Mouse (Mus musculus): ENCODE data around the gene Smurf1. TPM values are rescaled to one million over a fixed set of nuclear protein-coding genes. Genes with fewer than 3 reads are reported as not detected.
A peak's percentile ranks its signal among the peaks of the same experiment; 100 is the strongest.

Smurf1 gene
- polyA plus RNA-seq, 1 experiment from 2014 or later, result 20.1 TPM

DNA sequence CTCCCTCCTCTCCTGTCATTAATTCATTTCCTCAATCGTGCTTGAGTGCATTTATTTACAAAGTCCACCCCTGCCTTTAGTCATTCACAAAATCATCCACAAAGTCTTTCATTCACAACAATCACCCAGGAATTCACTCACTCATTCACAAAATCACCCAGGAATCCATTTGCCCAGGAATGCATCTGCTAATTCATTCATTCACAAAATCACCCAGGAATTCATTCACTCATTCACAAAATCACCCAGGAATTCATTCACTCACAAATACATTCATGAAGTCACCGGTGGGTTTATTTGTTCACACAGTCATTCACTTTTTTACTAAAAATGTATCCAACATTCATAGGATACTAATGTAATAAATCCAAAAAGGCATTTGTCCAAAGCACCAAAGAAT, 24.4 kb upstream of the Smurf1 start:
- ATAC-seq (ENCODE audit: insufficient number of reproducible peaks, low FRiP score, low TSS enrichment, low read depth), result no peak
- WGBS, result 81% methylated on average over 2 of the region's 2 CpGs
- no peaks in the 10 kb centered on the region for H3K36me3 ChIP-seq (ENCODE audit: control insufficient read depth, insufficient read depth, low read length)

DNA sequence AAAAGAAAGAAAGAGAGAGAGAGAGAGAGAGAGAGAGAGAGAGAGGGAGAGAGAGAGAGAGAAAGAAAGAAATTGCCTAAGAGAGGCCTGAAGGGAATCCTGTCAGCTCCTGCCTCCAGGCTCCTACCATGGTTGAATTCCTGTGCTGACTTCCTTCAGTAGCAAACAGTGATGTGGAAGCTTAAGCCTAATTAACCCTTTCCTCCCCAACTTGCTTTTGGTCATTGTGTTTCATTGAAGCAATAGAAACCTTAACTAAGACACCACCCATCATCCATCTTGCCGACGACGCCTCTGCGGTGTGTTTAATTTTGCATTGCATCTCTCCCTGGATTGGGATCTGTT, 23.4 kb upstream of the Smurf1 start:
- ATAC-seq (ENCODE audit: insufficient number of reproducible peaks, low FRiP score, low TSS enrichment, low read depth) (no peak), DNase-seq (ENCODE audit: low spot score) (no peak)
- 89% methylated on average over 4 of the region's 4 CpGs for WGBS
- Histone ChIP-seq H3K4me1 (ENCODE audit: control insufficient read depth, insufficient read depth, low read length) (no peaks in the 10 kb centered on the region), H3K4me2 (ENCODE audit: low read depth, severe bottlenecking) (no peak overlapping the region), H3K27ac (replicated peaks; ENCODE audit: low read depth, low read length) (no peak overlapping the region), H3K36me3 (ENCODE audit: control insufficient read depth, insufficient read depth, low read length) (no peaks in the 10 kb centered on the region), H3K4me3 (ENCODE audit: low read depth, low read length) (no peak overlapping the region), H3K9me3 (ENCODE audit: control insufficient read depth, low read length) (no peaks in the 10 kb centered on the region), H3K27me3 (ENCODE audit: control insufficient read depth, insufficient read depth, low read length) (no peaks in the 10 kb centered on the region), H3K9ac (ENCODE audit: low read length) (no peak overlapping the region)

More for the DNA sequence above, 24.4 kb upstream of the Smurf1 start:
- Histone ChIP-seq H3K9me3 (ENCODE audit: control insufficient read depth, low read length) (no peaks in the 10 kb centered on the region), H3K4me1 (ENCODE audit: control insufficient read depth, insufficient read depth, low read length) (no peaks in the 10 kb centered on the region), H3K27me3 (ENCODE audit: control insufficient read depth, insufficient read depth, low read length) (no peaks in the 10 kb centered on the region), H3K4me3 (ENCODE audit: low read depth, low read length) (no peak overlapping the region), H3K27ac (replicated peaks; ENCODE audit: low read depth, low read length) (no peak overlapping the region), H3K4me2 (ENCODE audit: low read depth, severe bottlenecking) (no peak overlapping the region), H3K9ac (ENCODE audit: low read length) (no peak overlapping the region)
- DNase-seq (ENCODE audit: low spot score), result no peak

DNA sequence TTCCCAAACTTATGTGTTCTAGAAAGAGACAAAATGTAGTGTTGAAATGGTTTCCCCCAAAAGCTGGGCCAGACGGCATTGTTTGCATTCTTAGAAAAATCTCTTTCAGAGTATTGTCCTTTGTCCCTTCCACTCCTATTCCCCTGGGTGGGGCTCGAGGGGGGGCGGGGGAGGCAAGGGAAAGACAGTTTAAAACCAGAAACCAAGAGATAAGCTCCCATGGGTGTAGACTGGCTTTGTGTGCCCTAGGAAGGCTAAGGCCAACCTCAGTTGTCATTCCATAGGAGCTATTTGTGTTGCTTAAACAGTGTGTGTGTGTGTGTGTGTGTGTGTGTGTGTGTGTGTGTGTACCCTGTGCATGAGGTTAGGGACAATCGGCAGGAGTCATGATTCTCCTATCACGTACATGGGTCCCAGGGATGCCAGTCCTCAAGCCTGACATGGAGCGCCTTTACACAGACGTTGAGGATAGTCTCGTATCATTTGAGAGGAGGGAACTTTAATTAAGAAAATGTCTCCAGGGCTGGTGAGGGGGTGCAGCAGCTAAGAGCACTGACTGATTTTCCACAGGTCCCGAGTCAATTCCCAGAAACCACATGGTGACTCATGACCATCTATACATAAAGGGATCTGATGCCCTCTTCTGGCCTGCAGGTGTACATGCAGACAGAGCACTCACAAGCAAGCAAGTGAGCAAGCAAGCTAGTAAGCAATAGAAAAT, 22.9 kb upstream of the Smurf1 start:
- H3K4me3 ChIP-seq (ENCODE audit: low read depth, low read length), result no peak overlapping the region
- no peaks in the 10 kb centered on the region for H3K4me1 ChIP-seq (ENCODE audit: control insufficient read depth, insufficient read depth, low read length)
- ATAC-seq (ENCODE audit: insufficient number of reproducible peaks, low FRiP score, low TSS enrichment, low read depth), result no peak
- no peak overlapping the region for H3K27ac ChIP-seq (replicated peaks; ENCODE audit: low read depth, low read length)
- no peaks in the 10 kb centered on the region for H3K9me3 ChIP-seq (ENCODE audit: control insufficient read depth, low read length)
- H3K36me3 ChIP-seq (ENCODE audit: control insufficient read depth, insufficient read depth, low read length), result no peaks in the 10 kb centered on the region
- H3K9ac ChIP-seq (ENCODE audit: low read length), result no peak overlapping the region
- peak; percentile 55 for DNase-seq (ENCODE audit: low spot score)
- no peak overlapping the region for H3K4me2 ChIP-seq (ENCODE audit: low read depth, severe bottlenecking)
- 59% methylated on average over 9 of the region's 9 CpGs for WGBS
- H3K27me3 ChIP-seq (ENCODE audit: control insufficient read depth, insufficient read depth, low read length), result no peaks in the 10 kb centered on the region

DNA sequence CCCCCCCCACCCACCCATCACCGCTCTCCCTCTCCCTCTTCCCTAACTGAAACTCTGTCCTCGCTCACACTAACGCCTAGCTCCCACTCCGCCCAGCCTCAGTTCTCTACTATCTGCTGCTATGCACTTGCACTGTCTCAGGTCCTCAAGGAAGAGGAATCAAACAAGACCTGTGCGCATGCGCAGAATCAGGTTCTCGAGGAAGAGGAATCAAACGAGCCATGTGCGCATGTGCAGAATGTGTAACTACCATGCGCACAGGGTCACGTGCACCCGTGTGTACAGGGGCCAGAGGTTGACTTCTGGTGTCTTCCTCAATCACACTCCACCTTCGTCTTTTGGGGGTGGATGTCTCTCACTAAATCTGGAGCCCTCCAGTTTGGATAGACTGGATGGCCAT, 21.9 kb upstream of the Smurf1 start:
- H3K4me1 ChIP-seq (ENCODE audit: control insufficient read depth, insufficient read depth, low read length), result no peaks in the 10 kb centered on the region
- H3K27me3 ChIP-seq (ENCODE audit: control insufficient read depth, insufficient read depth, low read length), result no peaks in the 10 kb centered on the region
- no peaks in the 10 kb centered on the region for H3K36me3 ChIP-seq (ENCODE audit: control insufficient read depth, insufficient read depth, low read length)
- H3K9ac ChIP-seq (ENCODE audit: low read length), result no peak overlapping the region
- ATAC-seq (ENCODE audit: insufficient number of reproducible peaks, low FRiP score, low TSS enrichment, low read depth) (no peak), DNase-seq (ENCODE audit: low spot score) (no peak)
- no peak overlapping the region for H3K4me3 ChIP-seq (ENCODE audit: low read depth, low read length)
- H3K4me2 ChIP-seq (ENCODE audit: low read depth, severe bottlenecking), result no peak overlapping the region
- WGBS, result 90% methylated on average over 13 of the region's 13 CpGs
- H3K27ac ChIP-seq (replicated peaks; ENCODE audit: low read depth, low read length), result no peak overlapping the region
- H3K9me3 ChIP-seq (ENCODE audit: control insufficient read depth, low read length), result no peaks in the 10 kb centered on the region

DNA sequence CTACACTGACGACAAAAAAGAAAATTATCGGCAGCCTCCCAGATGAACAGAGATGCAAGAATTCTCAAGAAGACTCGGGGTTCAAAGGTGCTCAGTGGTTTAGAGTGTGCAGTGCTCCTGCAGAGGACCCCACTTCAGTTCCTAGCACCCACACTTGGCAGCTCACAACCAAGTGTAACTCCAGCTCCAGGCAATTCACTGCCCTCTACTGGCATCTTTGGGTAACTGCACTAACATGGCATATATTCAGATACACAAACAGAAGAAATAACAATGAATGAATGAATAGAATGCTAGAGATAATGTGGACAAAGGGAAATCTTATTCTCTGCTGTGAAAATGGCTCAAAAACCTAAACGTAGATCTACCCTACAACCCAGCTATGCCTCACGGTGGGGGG, 19.2 kb upstream of the Smurf1 start:
- Histone ChIP-seq H3K4me2 (ENCODE audit: low read depth, severe bottlenecking) (no peak overlapping the region), H3K27me3 (ENCODE audit: control insufficient read depth, insufficient read depth, low read length) (no peaks in the 10 kb centered on the region), H3K4me1 (ENCODE audit: control insufficient read depth, insufficient read depth, low read length) (no peaks in the 10 kb centered on the region), H3K9ac (ENCODE audit: low read length) (no peak overlapping the region), H3K9me3 (ENCODE audit: control insufficient read depth, low read length) (no peaks in the 10 kb centered on the region), H3K36me3 (ENCODE audit: control insufficient read depth, insufficient read depth, low read length) (no peaks in the 10 kb centered on the region), H3K27ac (replicated peaks; ENCODE audit: low read depth, low read length) (no peak overlapping the region), H3K4me3 (ENCODE audit: low read depth, low read length) (no peak overlapping the region)
- ATAC-seq (ENCODE audit: insufficient number of reproducible peaks, low FRiP score, low TSS enrichment, low read depth), result no peak
- WGBS, result 87% methylated on average over 5 of the region's 5 CpGs
- DNase-seq (ENCODE audit: low spot score), result no peak

DNA sequence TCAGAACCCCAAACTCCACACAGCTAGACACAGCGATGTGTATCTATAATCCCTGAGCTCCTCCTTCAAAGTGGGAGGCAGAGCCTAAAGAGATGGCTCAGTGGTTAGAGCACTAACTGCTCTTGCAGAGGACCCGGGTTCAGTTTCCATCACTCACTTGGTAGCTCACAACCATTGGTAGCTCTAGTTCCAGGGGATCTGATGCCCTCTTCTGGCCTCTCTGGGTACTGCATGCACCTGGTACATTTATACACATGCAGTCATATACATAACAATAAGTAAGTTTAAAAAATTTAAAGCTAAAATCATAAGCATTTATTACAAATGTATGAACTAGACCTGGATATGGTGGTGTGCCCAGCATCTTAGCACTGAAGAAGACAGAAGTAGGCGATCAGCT, 17.6 kb upstream of the Smurf1 start:
- H3K4me1 ChIP-seq (ENCODE audit: control insufficient read depth, insufficient read depth, low read length), result no peaks in the 10 kb centered on the region
- DNase-seq (ENCODE audit: low spot score), result no peak
- 87% methylated on average over 3 of the region's 3 CpGs for WGBS
- no peaks in the 10 kb centered on the region for H3K36me3 ChIP-seq (ENCODE audit: control insufficient read depth, insufficient read depth, low read length)
- no peak for ATAC-seq (ENCODE audit: insufficient number of reproducible peaks, low FRiP score, low TSS enrichment, low read depth)
- H3K27me3 ChIP-seq (ENCODE audit: control insufficient read depth, insufficient read depth, low read length), result no peaks in the 10 kb centered on the region
- no peaks in the 10 kb centered on the region for H3K9me3 ChIP-seq (ENCODE audit: control insufficient read depth, low read length)
- H3K27ac ChIP-seq (replicated peaks; ENCODE audit: low read depth, low read length), result no peak overlapping the region
- no peak overlapping the region for H3K4me2 ChIP-seq (ENCODE audit: low read depth, severe bottlenecking)
- H3K4me3 ChIP-seq (ENCODE audit: low read depth, low read length), result no peak overlapping the region
- H3K9ac ChIP-seq (ENCODE audit: low read length), result no peak overlapping the region

DNA sequence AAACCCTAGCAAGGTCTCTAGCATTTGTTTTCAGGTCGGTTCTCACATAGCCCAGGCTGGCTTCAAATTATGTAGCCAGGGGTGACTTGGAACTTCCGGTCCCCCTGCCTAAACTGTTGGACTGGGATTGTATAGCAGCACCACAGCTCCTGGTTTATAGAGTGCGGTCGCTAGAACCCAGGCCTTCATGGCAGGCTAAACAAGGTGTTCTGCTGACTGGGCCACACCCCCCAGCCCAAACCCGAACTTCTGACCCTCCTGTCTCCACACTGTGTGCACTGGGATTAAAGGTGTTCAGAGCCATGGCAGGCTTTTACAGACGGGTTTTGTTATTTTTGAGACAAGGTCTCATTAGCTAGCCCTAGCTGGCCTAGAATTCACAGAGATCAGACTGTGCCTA, 13.5 kb upstream of the Smurf1 start:
- Histone ChIP-seq H3K27ac (replicated peaks; ENCODE audit: low read depth, low read length) (no peak overlapping the region), H3K4me2 (ENCODE audit: low read depth, severe bottlenecking) (no peak overlapping the region), H3K4me3 (ENCODE audit: low read depth, low read length) (no peak overlapping the region), H3K27me3 (ENCODE audit: control insufficient read depth, insufficient read depth, low read length) (no peaks in the 10 kb centered on the region), H3K36me3 (ENCODE audit: control insufficient read depth, insufficient read depth, low read length) (no peaks in the 10 kb centered on the region), H3K9me3 (ENCODE audit: control insufficient read depth, low read length) (no peaks in the 10 kb centered on the region), H3K9ac (ENCODE audit: low read length) (no peak overlapping the region), H3K4me1 (ENCODE audit: control insufficient read depth, insufficient read depth, low read length) (no peaks in the 10 kb centered on the region)
- ATAC-seq (ENCODE audit: insufficient number of reproducible peaks, low FRiP score, low TSS enrichment, low read depth), result no peak
- 88% methylated on average over 6 of the region's 6 CpGs for WGBS
- DNase-seq (ENCODE audit: low spot score), result no peak

DNA sequence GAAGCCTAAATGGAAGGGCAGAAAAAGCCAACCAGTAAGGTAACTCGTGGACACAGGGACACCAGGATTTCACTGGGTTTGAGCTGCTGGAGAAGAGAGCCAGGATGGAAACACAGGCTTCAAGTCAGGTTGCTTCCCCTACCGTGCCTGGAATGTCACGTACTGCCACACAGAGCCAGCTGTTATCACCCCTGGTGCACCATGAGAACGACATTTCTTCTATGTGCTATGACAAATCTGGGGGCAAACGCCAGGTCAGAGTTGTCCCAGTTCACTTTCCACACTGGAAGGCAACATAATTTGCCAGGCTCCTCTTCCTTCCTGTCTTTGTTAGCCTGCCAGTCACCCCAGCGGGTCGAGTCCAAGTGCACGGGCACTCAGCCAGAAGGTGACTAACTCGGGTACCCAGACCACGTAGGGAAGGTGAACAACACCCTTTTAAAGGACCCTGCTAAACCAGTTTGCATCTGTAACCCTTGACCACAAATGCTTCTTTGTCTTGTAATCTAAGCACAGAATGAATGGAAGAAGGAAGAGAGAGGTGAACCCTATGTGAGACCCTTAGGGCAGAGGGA, 13.0 kb upstream of the Smurf1 start:
- WGBS, result 76% methylated on average over 10 of the region's 10 CpGs
- no peak overlapping the region for H3K27ac ChIP-seq (replicated peaks; ENCODE audit: low read depth, low read length)
- H3K9ac ChIP-seq (ENCODE audit: low read length), result no peak overlapping the region
- ATAC-seq (ENCODE audit: insufficient number of reproducible peaks, low FRiP score, low TSS enrichment, low read depth) (no peak), DNase-seq (ENCODE audit: low spot score) (no peak)
- H3K4me2 ChIP-seq (ENCODE audit: low read depth, severe bottlenecking), result no peak overlapping the region
- no peaks in the 10 kb centered on the region for H3K4me1 ChIP-seq (ENCODE audit: control insufficient read depth, insufficient read depth, low read length)
- H3K9me3 ChIP-seq (ENCODE audit: control insufficient read depth, low read length), result no peaks in the 10 kb centered on the region
- no peaks in the 10 kb centered on the region for H3K36me3 ChIP-seq (ENCODE audit: control insufficient read depth, insufficient read depth, low read length)
- no peaks in the 10 kb centered on the region for H3K27me3 ChIP-seq (ENCODE audit: control insufficient read depth, insufficient read depth, low read length)
- no peak overlapping the region for H3K4me3 ChIP-seq (ENCODE audit: low read depth, low read length)

DNA sequence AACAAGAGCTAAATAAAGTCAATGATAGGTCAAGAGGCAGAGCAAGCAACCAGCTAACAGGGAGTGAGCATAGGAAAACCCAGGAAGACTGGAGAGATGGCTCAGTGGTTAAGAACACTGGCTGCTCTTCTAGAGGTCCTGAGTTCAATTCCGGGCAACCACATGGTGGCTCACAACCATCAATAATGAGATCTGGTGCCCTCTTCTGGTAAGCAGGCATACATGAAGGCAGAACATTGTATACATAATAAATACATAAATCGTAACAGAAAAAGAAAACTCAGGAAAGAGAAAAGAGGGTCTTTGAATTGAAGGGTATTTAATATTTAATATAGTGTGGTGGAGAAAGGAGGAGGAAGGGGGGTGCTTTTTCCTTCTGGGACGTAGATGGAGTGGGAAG, 5.6 kb upstream of the Smurf1 start:
- Histone ChIP-seq H3K27ac (replicated peaks; ENCODE audit: low read depth, low read length) (no peak overlapping the region), H3K4me2 (ENCODE audit: low read depth, severe bottlenecking) (no peak overlapping the region), H3K27me3 (ENCODE audit: control insufficient read depth, insufficient read depth, low read length) (no peaks in the 10 kb centered on the region), H3K9me3 (ENCODE audit: control insufficient read depth, low read length) (no peaks in the 10 kb centered on the region), H3K4me1 (ENCODE audit: control insufficient read depth, insufficient read depth, low read length) (no peaks in the 10 kb centered on the region), H3K9ac (ENCODE audit: low read length) (no peak overlapping the region), H3K4me3 (ENCODE audit: low read depth, low read length) (no peak overlapping the region), H3K36me3 (ENCODE audit: control insufficient read depth, insufficient read depth, low read length) (no peaks in the 10 kb centered on the region)
- no peak for DNase-seq (ENCODE audit: low spot score)
- WGBS, result 87% methylated on average over 3 of the region's 3 CpGs
- ATAC-seq (ENCODE audit: insufficient number of reproducible peaks, low FRiP score, low TSS enrichment, low read depth), result no peak
